Mouse (Mus musculus): ENCODE measurements around the gene Cdkn1b.

DNA sequence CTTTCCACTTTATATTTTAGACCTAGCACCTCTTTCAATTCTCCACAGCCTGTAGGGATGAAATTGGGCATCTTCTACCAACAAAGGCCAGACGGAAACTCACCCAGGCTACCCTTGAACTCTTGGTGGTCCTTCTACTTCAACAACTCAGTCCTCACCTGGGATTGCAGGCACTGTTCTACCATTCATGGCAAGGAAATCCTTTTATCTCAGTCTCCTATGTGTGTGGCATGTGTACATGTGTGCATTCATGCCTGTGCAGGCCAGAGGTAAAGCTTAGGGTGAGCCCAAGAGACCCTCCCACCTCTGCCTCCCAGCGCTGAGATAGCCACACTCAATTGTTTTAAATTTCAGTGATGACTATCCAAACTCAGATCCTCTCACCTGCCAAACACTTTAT is 34.7 kb upstream of the Cdkn1b start:
- TF ChIP-seq POLR2A (IDR thresholded peaks at IDR 0.05; ENCODE audit: low read depth, low read length) (no peak), CTCF (IDR thresholded peaks at IDR 0.05; ENCODE audit: borderline replicate concordance, insufficient read depth, low read length) (no peak)
